Mouse (Mus musculus) heart, embryonic 16.5 days (tissue): ENCODE measurements at regions not wholly inside any gene's neighbourhood (a gene's known extent, or its start where the extent isn't known, plus 50 kb on each side); places are given as distances from the start of the nearest gene placed in this dataset.
"Not testable (repeated sequence)": the region's sequence is repeated elsewhere in the genome, so short reads cannot be mapped to it uniquely, and the experiment has no call there.

Source experiments
- ATAC-seq: fragments of 200-750 bp; cut with Nextera tagmentation; replicated peaks from 2 replicates; pipeline ENCODE4 v1.8.0; 2017; ENCODE audit warnings: moderate number of reproducible peaks; ENCODE audit not compliant: insufficient read depth, low FRiP score; ENCODE audit errors: extremely low read depth
- H3K27ac ChIP-seq: fragments of 300-500 bp; sonication (generic); 2 replicates; pipeline ENCODE4 v1.5.1; 2014; ENCODE audit warnings: mild to moderate bottlenecking, low read length, control low read depth, moderate library complexity
- H3K27me3 ChIP-seq: fragments of 300-500 bp; sonication (generic); 2 replicates; pipeline ENCODE4 v1.6.1; 2014; ENCODE audit warnings: low read length, mixed read lengths; ENCODE audit not compliant: control insufficient read depth, insufficient read depth
- H3K36me3 ChIP-seq: fragments of 300-500 bp; sonication (generic); 2 replicates; pipeline ENCODE4 v1.6.1; 2014; ENCODE audit not compliant: control insufficient read depth, insufficient read depth
- H3K4me1 ChIP-seq: fragments of 300-500 bp; sonication (generic); 2 replicates; pipeline ENCODE4 v1.6.1; 2014; ENCODE audit warnings: low read length, mixed read lengths; ENCODE audit not compliant: control insufficient read depth, insufficient read depth
- H3K4me2 ChIP-seq: fragments of 300-500 bp; sonication (generic); 2 replicates; pipeline ENCODE4 v1.6.1; 2014; ENCODE audit warnings: low read depth, mild to moderate bottlenecking, control low read depth, low read length
- H3K4me3 ChIP-seq: fragments of 300-500 bp; sonication (generic); 2 replicates; pipeline ENCODE4 v1.5.1; 2014; ENCODE audit warnings: mild to moderate bottlenecking, control low read depth, low read length
- H3K9ac ChIP-seq: fragments of 300-500 bp; sonication (generic); 2 replicates; pipeline ENCODE4 v1.6.1; 2014; ENCODE audit warnings: low read length, control low read depth
- H3K9me3 ChIP-seq: fragments of 300-500 bp; sonication (generic); replicated peaks from 2 replicates; pipeline ENCODE4 v1.6.1; 2016; ENCODE audit warnings: low read length; ENCODE audit not compliant: control insufficient read depth
- WGBS: fragments of 180-500 bp; shearing (Covaris S2); extraction: QIAGEN DNeasy Blood & Tissue Kit; methylation state at CpG from one replicate; pipeline ENCODE4 v1.1.7; 2014; 5-methylcytosine and 5-hydroxymethylcytosine counted together

DNA sequence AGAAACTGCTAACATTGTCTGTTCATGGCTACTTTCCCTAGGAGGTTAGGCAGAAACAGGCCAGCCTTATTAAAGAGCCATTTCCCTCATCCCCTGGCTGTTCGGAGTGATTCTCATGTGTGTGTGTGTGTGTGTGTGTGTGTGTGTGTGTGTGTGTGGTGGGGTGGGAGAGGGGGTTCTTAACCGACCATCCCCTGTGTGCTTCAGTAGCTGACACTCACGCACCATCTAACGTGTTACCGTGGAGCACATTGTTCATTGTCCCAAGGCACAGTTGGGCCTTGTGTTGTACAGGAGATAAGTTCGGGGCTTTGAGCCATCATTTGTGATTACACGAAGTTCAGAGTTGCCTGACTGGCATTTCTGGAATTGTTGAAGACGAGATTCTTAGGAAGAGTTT, 97.8 kb upstream of the Arl4c start:
- no peak overlapping the region for H3K9ac ChIP-seq
- H3K4me3 ChIP-seq, result no peak overlapping the region
- no peak for ATAC-seq
- H3K27me3 ChIP-seq, result no peaks in the 10 kb centered on the region
- no peak overlapping the region for H3K27ac ChIP-seq
- no peaks in the 10 kb centered on the region for H3K36me3 ChIP-seq
- 42% methylated on average over 8 of the region's 8 CpGs for WGBS
- H3K4me2 ChIP-seq, result no peak overlapping the region
- H3K4me1 ChIP-seq, result peaks cover 12% of the 10 kb centered on the region
- no peaks in the 10 kb centered on the region; the same call in 1 of the 2 replicates for H3K9me3 ChIP-seq

DNA sequence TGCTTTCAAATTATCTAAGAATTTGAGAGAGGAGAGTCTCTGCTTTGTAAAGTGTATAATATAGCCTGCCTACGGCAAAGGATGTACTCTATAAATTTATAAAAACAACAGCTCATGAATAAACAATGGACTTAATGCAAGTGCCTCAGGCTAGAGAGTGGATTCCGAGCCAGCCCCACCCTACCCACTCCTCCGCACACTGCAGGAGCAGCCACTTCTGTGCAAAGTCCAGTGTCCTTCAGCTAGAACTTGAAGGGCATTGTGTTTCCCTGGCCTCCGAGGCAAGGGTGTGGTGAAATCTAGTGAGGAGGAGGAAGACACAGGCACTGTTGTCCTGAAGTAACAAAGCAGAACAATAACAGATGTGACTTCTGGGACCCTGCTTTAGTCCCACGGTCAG, 98.4 kb upstream of the Arl4c start:
- Histone ChIP-seq H3K9me3 (no peaks in the 10 kb centered on the region; the same call in 1 of the 2 replicates), H3K36me3 (no peaks in the 10 kb centered on the region), H3K4me3 (no peak overlapping the region), H3K4me2 (no peak overlapping the region), H3K4me1 (peaks cover 12% of the 10 kb centered on the region), H3K27ac (no peak overlapping the region), H3K27me3 (no peaks in the 10 kb centered on the region), H3K9ac (no peak overlapping the region)
- 40% methylated on average over 5 of the region's 5 CpGs for WGBS
- no peak for ATAC-seq

DNA sequence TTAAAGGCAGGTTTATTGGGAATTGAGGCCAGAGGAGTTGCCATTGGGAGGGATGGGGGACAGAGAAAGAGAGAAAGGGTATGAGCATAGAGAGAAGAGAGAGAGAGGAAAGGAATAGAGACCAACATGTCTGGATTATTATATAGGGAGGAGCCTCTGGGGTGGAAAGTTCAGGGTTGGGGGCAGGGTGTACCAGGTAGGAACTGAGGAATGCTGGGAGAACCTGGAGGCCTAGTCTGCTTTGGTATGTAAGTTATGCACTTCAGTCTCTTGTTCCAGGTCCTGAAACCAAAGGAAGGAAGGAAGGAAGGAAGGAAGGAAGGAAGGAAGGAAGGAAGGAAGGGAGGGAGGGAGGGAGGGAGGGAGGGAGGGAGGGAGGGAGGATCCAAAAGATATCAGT, 99.1 kb upstream of the Arl4c start:
- not testable (repeated sequence) for H3K4me3 ChIP-seq, H3K4me2 ChIP-seq, ATAC-seq, H3K27me3 ChIP-seq, H3K9me3 ChIP-seq, H3K9ac ChIP-seq, H3K36me3 ChIP-seq, H3K27ac ChIP-seq
- H3K4me1 ChIP-seq, result peaks cover 12% of the 10 kb centered on the region

DNA sequence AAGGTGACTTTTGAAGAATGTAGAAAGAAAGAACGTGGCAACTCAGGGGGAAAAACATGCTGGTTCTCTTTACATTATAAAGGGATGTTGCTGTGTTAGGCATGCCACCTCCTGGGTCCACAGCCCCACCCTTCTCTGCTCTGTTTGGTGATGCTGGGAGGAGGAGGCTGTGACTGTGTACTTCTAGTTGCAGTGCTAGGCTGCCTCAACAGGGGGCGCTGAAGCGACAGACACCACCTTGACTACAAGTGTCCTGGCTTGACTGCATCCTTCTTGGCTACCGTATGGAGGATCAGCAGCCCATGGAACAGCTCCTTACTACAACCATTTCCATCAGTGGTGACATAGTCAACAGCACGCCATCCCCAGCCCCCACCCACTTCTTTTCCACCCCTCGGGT, 104.9 kb upstream of the Arl4c start:
- ATAC-seq, result no peak
- 52% methylated on average over 6 of the region's 6 CpGs for WGBS
- Histone ChIP-seq H3K4me1 (0 out of 2 replicates have a peak, but pooled peaks cover 2% of the 10 kb centered on the region), H3K36me3 (no peaks in the 10 kb centered on the region), H3K9me3 (no peaks in the 10 kb centered on the region; the same call in 1 of the 2 replicates), H3K9ac (no peak overlapping the region), H3K27ac (no peak overlapping the region), H3K27me3 (no peaks in the 10 kb centered on the region), H3K4me2 (no peak overlapping the region), H3K4me3 (no peak overlapping the region)

GRCm38 (mm10) chr1:88807901-88808300, 105.9 kb upstream of the Arl4c start:
- ATAC-seq, result no peak
- Histone ChIP-seq H3K27me3 (no peaks in the 10 kb centered on the region), H3K4me2 (no peak overlapping the region), H3K36me3 (no peaks in the 10 kb centered on the region), H3K4me3 (no peak overlapping the region), H3K9ac (no peak overlapping the region), H3K27ac (no peak overlapping the region), H3K4me1 (0 out of 2 replicates have a peak, but pooled peaks cover 2% of the 10 kb centered on the region), H3K9me3 (no peaks in the 10 kb centered on the region; the same call in 1 of the 2 replicates)
- WGBS, result 87% methylated on average over 6 of the region's 6 CpGs

GRCm38 (mm10) chr1:88808508-88808907, 106.5 kb upstream of the Arl4c start:
- WGBS, result 74% methylated on average over 3 of the region's 3 CpGs
- Histone ChIP-seq H3K9ac (no peak overlapping the region), H3K4me2 (no peak overlapping the region), H3K27me3 (no peaks in the 10 kb centered on the region), H3K27ac (no peak overlapping the region), H3K4me3 (no peak overlapping the region), H3K9me3 (no peaks in the 10 kb centered on the region), H3K36me3 (no peaks in the 10 kb centered on the region), H3K4me1 (0 out of 2 replicates have a peak, but pooled peaks cover 2% of the 10 kb centered on the region)
- no peak for ATAC-seq

DNA sequence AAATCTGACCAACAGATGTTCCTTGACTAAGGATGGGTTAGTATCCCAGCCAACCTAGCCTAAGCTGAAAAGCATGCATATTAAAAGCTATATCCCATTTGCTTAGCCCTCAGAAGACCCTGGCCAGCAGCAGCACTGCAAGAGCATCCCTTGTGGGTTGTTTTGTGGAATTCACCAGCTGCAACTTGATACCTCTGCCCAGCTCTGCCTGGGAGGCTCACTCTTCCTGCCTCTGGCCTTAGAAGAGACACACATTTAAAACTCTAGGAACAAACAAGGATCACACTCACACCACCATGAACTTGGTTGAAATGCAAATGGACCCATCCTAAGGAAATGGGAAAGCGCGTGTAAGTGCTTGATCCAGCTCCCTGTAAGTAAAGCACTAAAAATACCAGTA, 107.7 kb upstream of the Arl4c start:
- Histone ChIP-seq H3K36me3 (no peaks in the 10 kb centered on the region), H3K27me3 (no peaks in the 10 kb centered on the region), H3K4me1 (0 out of 2 replicates have a peak, but pooled peaks cover 2% of the 10 kb centered on the region), H3K9ac (no peak overlapping the region), H3K27ac (no peak overlapping the region), H3K4me3 (no peak overlapping the region), H3K9me3 (no peaks in the 10 kb centered on the region), H3K4me2 (no peak overlapping the region)
- WGBS, result 66% methylated on average over 2 of the region's 2 CpGs
- no peak for ATAC-seq

- Histone ChIP-seq H3K4me3 (no peak overlapping the region), H3K27me3 (no peaks in the 10 kb centered on the region), H3K36me3 (no peaks in the 10 kb centered on the region), H3K4me2 (no peak overlapping the region), H3K9me3 (no peaks in the 10 kb centered on the region), H3K27ac (no peak overlapping the region), H3K9ac (no peak overlapping the region), H3K4me1 (0 out of 2 replicates have a peak, but pooled peaks cover 2% of the 10 kb centered on the region)
- ATAC-seq, result no peak
- 65% methylated on average over 7 of the region's 7 CpGs for WGBS
Measured at GRCm38 (mm10) chr1:88813200-88813599, 111.2 kb upstream of the Arl4c start.

- ATAC-seq, result no peak
- H3K4me3 ChIP-seq, result no peak overlapping the region
- H3K9ac ChIP-seq, result no peak overlapping the region
- WGBS, result 72% methylated on average over 9 of the region's 9 CpGs
- H3K9me3 ChIP-seq, result no peaks in the 10 kb centered on the region
- no peak overlapping the region for H3K4me2 ChIP-seq
- no peaks in the 10 kb centered on the region for H3K4me1 ChIP-seq
- no peak overlapping the region for H3K27ac ChIP-seq
- H3K27me3 ChIP-seq, result no peaks in the 10 kb centered on the region
- H3K36me3 ChIP-seq, result no peaks in the 10 kb centered on the region
Measured at GRCm38 (mm10) chr1:88816376-88816945, 114.4 kb upstream of the Arl4c start.
